Mouse (Mus musculus) ES-Bruce4 (cell line): Measurements from ENCODE around the gene Rapgef4. TPM values are rescaled to one million over a fixed set of nuclear protein-coding genes. Genes with fewer than 3 reads are reported as not detected.

Experiments
- H3K27ac ChIP-seq: 2 replicates; pipeline ENCODE4 v1.5.1; 2012; ENCODE audit warnings: low read length, inconsistent platforms; ENCODE audit not compliant: insufficient read depth
- H3K27me3 ChIP-seq: 2 replicates; pipeline ENCODE4 v1.6.1; 2012; ENCODE audit warnings: mild to moderate bottlenecking, low read length, inconsistent platforms; ENCODE audit not compliant: control insufficient read depth, poor library complexity, insufficient read depth, severe bottlenecking
- H3K36me3 ChIP-seq: 2 replicates; pipeline ENCODE4 v1.6.1; 2012; ENCODE audit warnings: inconsistent platforms, mild to moderate bottlenecking, low read length, moderate library complexity; ENCODE audit not compliant: control insufficient read depth, poor library complexity, insufficient read depth, severe bottlenecking
- H3K4me1 ChIP-seq: one replicate; pipeline ENCODE4 v1.8.1; 2011; ENCODE audit warnings: low read length; ENCODE audit not compliant: control insufficient read depth, insufficient read depth
- H3K4me3 ChIP-seq: 2 replicates; pipeline ENCODE4 v1.5.1; 2011; ENCODE audit warnings: low read depth, mild to moderate bottlenecking, low read length
- H3K9ac ChIP-seq: 2 replicates; pipeline ENCODE4 v1.6.1; 2012; ENCODE audit warnings: low read depth, mild to moderate bottlenecking, inconsistent platforms; ENCODE audit not compliant: poor library complexity, severe bottlenecking
- H3K9me3 ChIP-seq: replicated peaks from 2 replicates; pipeline ENCODE4 v1.6.1; 2012; ENCODE audit warnings: mild to moderate bottlenecking, low read length, inconsistent platforms; ENCODE audit not compliant: control insufficient read depth, poor library complexity, insufficient read depth, severe bottlenecking
- CTCF ChIP-seq: IDR thresholded peaks from one replicate; pipeline ENCODE4 v1.8.1; 2011; ENCODE audit warnings: low read depth, low read length
- EP300 ChIP-seq: IDR thresholded peaks from 2 replicates; pipeline ENCODE4 v1.6.1; 2011; ENCODE audit warnings: low read depth, low read length; ENCODE audit not compliant: insufficient read depth
- POLR2A ChIP-seq: IDR thresholded peaks from one replicate; pipeline ENCODE4 v1.8.1; 2011; ENCODE audit warnings: low read length; ENCODE audit not compliant: insufficient read depth
- polyA plus RNA-seq: library from polyadenylated mRNA; stranded (reverse); fragments of >200 nt; gene quantifications from 2 replicates; pipeline ENCODE4 v1.2.4, GENCODE M21; 2011; ENCODE audit warnings: low read depth; ENCODE audit not compliant: missing spikeins, insufficient read depth, insufficient read length

Rapgef4 gene
- polyA plus RNA-seq, 1 experiment, result not detected

DNA sequence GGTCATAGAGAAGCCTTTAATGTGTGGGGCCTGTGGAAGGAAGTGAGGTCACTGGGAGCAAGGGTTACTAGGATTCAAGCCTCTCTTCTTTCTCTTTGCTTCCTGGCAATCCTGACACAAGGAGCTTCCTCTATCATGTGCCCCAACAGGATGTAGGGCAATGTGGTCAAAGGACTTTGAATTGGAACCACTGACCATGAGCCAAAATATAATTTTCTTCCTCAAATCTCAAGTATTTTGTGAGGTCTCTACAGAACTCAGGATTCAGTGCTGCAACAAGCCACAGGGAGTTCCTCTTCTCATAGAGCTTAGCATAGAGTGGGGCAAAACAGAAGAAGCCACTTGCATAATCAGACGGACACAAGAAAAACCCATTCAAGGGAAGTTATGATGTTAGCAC is 279.7 kb downstream of the Rapgef4 start:
- Histone ChIP-seq H3K27me3 (no peaks in the 10 kb centered on the region; the same call in 1 of the 2 replicates), H3K4me3 (no peak overlapping the region), H3K4me1 (no peaks in the 10 kb centered on the region), H3K9me3 (no peaks in the 10 kb centered on the region), H3K36me3 (no peaks in the 10 kb centered on the region), H3K27ac (no peak overlapping the region), H3K9ac (no peak overlapping the region)
- TF ChIP-seq POLR2A (no peak), CTCF (no peak), EP300 (no peak)

- Histone ChIP-seq H3K4me1 (no peaks in the 10 kb centered on the region), H3K4me3 (no peak overlapping the region), H3K27me3 (no peaks in the 10 kb centered on the region; the same call in 1 of the 2 replicates), H3K9me3 (no peaks in the 10 kb centered on the region), H3K9ac (no peak overlapping the region), H3K36me3 (no peaks in the 10 kb centered on the region), H3K27ac (no peak overlapping the region)
- TF ChIP-seq EP300 (no peak), POLR2A (no peak), CTCF (no peak)
Measured at GRCm38 (mm10) chr2:72262814-72263480, 281.9 kb downstream of the Rapgef4 start.

- no peak for TF ChIP-seq POLR2A
- H3K4me1 ChIP-seq, result no peaks in the 10 kb centered on the region
- H3K27me3 ChIP-seq, result no peaks in the 10 kb centered on the region; the same call in 1 of the 2 replicates
- no peaks in the 10 kb centered on the region for H3K36me3 ChIP-seq
- no peaks in the 10 kb centered on the region for H3K9me3 ChIP-seq
- H3K9ac ChIP-seq, result no peak overlapping the region
- H3K4me3 ChIP-seq, result no peak overlapping the region
- H3K27ac ChIP-seq, result no peak overlapping the region
Measured at GRCm38 (mm10) chr2:72267390-72267789, 286.4 kb downstream of the Rapgef4 start.

DNA sequence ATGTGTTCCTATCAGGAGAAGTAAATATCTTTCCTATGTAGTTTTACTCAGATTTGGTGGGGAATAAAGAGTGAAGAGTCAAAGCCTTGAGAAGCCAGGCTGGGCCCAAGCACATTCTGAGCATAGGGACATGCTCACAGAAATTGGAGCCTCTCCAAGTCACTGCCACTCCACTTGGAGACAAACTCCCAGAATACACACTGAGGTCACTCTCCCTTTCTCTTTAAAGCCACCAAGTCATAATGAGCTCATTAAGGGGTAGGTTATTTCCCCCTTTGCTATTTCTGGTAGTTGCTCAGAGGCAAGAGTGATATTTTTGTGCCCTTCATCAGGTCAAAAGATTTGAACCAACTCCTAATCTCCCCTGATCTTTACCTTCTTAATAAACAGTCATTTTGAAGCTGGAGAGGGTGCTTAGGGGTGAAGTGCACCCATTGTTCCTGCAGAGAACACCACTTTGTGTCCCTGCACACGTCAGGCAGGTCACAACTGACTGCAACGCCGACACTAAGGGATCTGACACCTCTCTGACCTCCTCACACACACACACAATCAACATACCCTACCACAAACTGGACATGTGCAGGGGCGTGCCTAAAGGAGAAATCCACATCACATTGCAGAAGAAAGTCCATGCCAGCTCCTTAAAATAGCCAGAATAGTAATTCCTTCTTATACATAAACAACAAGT is 288.8 kb downstream of the Rapgef4 start:
- Histone ChIP-seq H3K4me3 (no peak overlapping the region), H3K9ac (no peak overlapping the region), H3K27me3 (no peaks in the 10 kb centered on the region), H3K4me1 (no peaks in the 10 kb centered on the region), H3K36me3 (no peaks in the 10 kb centered on the region), H3K27ac (no peak overlapping the region), H3K9me3 (no peaks in the 10 kb centered on the region)
- TF ChIP-seq POLR2A, result no peak
- no peak for TF ChIP-seq CTCF
- TF ChIP-seq EP300, result no peak

- Histone ChIP-seq H3K4me1 (no peaks in the 10 kb centered on the region), H3K4me3 (no peak overlapping the region), H3K27ac (no peak overlapping the region), H3K36me3 (no peaks in the 10 kb centered on the region), H3K9ac (no peak overlapping the region), H3K9me3 (peaks cover 11% of the 10 kb centered on the region; the same call in 1 of the 2 replicates), H3K27me3 (no peaks in the 10 kb centered on the region)
- TF ChIP-seq POLR2A (no peak), EP300 (no peak), CTCF (no peak)
Measured at GRCm38 (mm10) chr2:72278247-72278873, 297.3 kb downstream of the Rapgef4 start.

DNA sequence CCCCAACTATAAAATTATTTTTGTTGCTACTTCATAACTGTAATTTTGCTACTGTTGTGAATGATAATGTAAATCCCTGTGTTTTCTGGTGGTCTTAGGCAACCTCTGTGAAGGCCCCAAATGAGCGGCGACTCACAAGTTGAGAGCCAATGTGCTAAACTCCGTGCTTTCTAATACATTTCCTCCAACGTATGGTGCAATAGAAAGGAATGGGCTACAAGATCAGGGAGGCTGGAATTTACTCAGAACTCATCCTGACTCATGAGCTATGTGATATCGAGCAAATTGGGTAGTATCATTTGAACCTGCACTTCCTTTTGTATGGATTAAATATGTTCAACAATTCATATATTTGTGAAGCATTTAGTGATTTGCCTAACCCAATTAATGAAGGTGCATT is 299.5 kb downstream of the Rapgef4 start:
- H3K9ac ChIP-seq, result no peak overlapping the region
- no peaks in the 10 kb centered on the region for H3K4me1 ChIP-seq
- no peak overlapping the region for H3K27ac ChIP-seq
- H3K9me3 ChIP-seq, result peaks cover 11% of the 10 kb centered on the region; the same call in 1 of the 2 replicates
- H3K27me3 ChIP-seq, result no peaks in the 10 kb centered on the region
- H3K36me3 ChIP-seq, result no peaks in the 10 kb centered on the region
- no peak for TF ChIP-seq CTCF
- TF ChIP-seq EP300, result no peak
- TF ChIP-seq POLR2A, result no peak
- H3K4me3 ChIP-seq, result no peak overlapping the region
